Mouse (Mus musculus) liver, embryonic 16.5 days (tissue): Measurements from ENCODE around the gene BC067074. TPM values are rescaled to one million over a fixed set of nuclear protein-coding genes. Genes with fewer than 3 reads are reported as not detected.
"Not testable (repeated sequence)": the region's sequence is repeated elsewhere in the genome, so short reads cannot be mapped to it uniquely, and the experiment has no call there.

Experiments
- ATAC-seq: fragments of 200-750 bp; cut with Nextera tagmentation; 2 replicates; pipeline ENCODE4 v1.8.0; 2017; ENCODE audit warnings: low read depth, mild to moderate bottlenecking, moderate number of reproducible peaks, moderate library complexity
- H3K27ac ChIP-seq: fragments of 300-500 bp; sonication (generic); 2 replicates; pipeline ENCODE4 v1.5.1; 2014; ENCODE audit warnings: mild to moderate bottlenecking, low read length
- H3K27me3 ChIP-seq: fragments of 300-500 bp; sonication (generic); 2 replicates; pipeline ENCODE4 v1.6.1; 2014; ENCODE audit warnings: low read depth, low read length, mixed read lengths; ENCODE audit not compliant: control insufficient read depth, insufficient read depth
- H3K36me3 ChIP-seq: fragments of 300-500 bp; sonication (generic); 2 replicates; pipeline ENCODE4 v1.6.1; 2014; ENCODE audit warnings: mild to moderate bottlenecking; ENCODE audit not compliant: control insufficient read depth, insufficient read depth
- H3K4me1 ChIP-seq: fragments of 300-500 bp; sonication (generic); 2 replicates; pipeline ENCODE4 v1.6.1; 2014; ENCODE audit warnings: low read depth, low read length, mixed read lengths; ENCODE audit not compliant: control insufficient read depth
- H3K4me2 ChIP-seq: fragments of 300-500 bp; sonication (generic); 2 replicates; pipeline ENCODE4 v1.6.1; 2014; ENCODE audit warnings: low read depth, low read length, mixed read lengths
- H3K4me3 ChIP-seq: fragments of 300-500 bp; sonication (generic); 2 replicates; pipeline ENCODE4 v1.5.1; 2014; ENCODE audit warnings: low read depth, mild to moderate bottlenecking, low read length
- H3K9ac ChIP-seq: fragments of 300-500 bp; sonication (generic); 2 replicates; pipeline ENCODE4 v1.6.1; 2014; ENCODE audit warnings: low read depth, low read length
- H3K9me3 ChIP-seq: fragments of 300-500 bp; sonication (generic); replicated peaks from 2 replicates; pipeline ENCODE4 v1.6.1; 2016; ENCODE audit warnings: low read length; ENCODE audit not compliant: control insufficient read depth
- WGBS: fragments of 180-500 bp; shearing (Covaris S2); extraction: QIAGEN DNeasy Blood & Tissue Kit; methylation state at CpG from one replicate; pipeline ENCODE4 v1.1.7; 2014; ENCODE audit not compliant: insufficient replicate concordance; 5-methylcytosine and 5-hydroxymethylcytosine counted together
- polyA plus RNA-seq: library from polyadenylated mRNA; unstranded; fragments of >200 nt; fragmentation: Nextera tagmentation; extraction: Ambion mirVana; gene quantifications from 2 replicates; pipeline ENCODE4 v1.2.1, GENCODE M21; 2015

BC067074 gene
- polyA plus RNA-seq, result 0.18 and 0.20 TPM in 2 replicates

GRCm38 (mm10) chr13:113292975-113293706 lies at the start of gene BC067074:
Gene BC067074 (plus strand): TSS chr13:113293159.
- no peaks in the 10 kb centered on the region for H3K4me1 ChIP-seq
- no peak within 1 kb of the TSS for H3K27ac ChIP-seq
- peak within 1 kb of the TSS; percentile 64 for H3K4me2 ChIP-seq
- peak within 1 kb of the TSS; percentile 52 for H3K4me3 ChIP-seq
- H3K36me3 ChIP-seq, result no peaks in the 10 kb centered on the region
- H3K27me3 ChIP-seq, result peaks cover 28% of the 10 kb centered on the region
- 0 out of 2 replicates have a peak, but pooled peaks have one; percentile 16 for ATAC-seq
- 1% methylated on average over 57 of the region's 75 CpGs for WGBS
- no peaks in the 10 kb centered on the region for H3K9me3 ChIP-seq
- H3K9ac ChIP-seq, result peak within 1 kb of the TSS; percentile 45; the same call in 1 of the 2 replicates

GRCm38 (mm10) chr13:113245025-113245424 lies 47.9 kb upstream of the BC067074 start:
- H3K36me3 ChIP-seq, result no peaks in the 10 kb centered on the region
- no peaks in the 10 kb centered on the region for H3K27me3 ChIP-seq
- no peaks in the 10 kb centered on the region for H3K4me1 ChIP-seq
- 55% methylated on average over 8 of the region's 8 CpGs for WGBS
- H3K9ac ChIP-seq, result no peak overlapping the region
- H3K27ac ChIP-seq, result no peak overlapping the region
- no peak overlapping the region for H3K4me3 ChIP-seq
- no peak overlapping the region for H3K4me2 ChIP-seq
- H3K9me3 ChIP-seq, result no peaks in the 10 kb centered on the region
- no peak for ATAC-seq

- H3K36me3 ChIP-seq, H3K9ac ChIP-seq, H3K4me2 ChIP-seq, H3K27me3 ChIP-seq, H3K27ac ChIP-seq, H3K4me1 ChIP-seq, ATAC-seq, H3K4me3 ChIP-seq, H3K9me3 ChIP-seq: not testable (repeated sequence)
- 76% methylated on average over 7 of the region's 7 CpGs for WGBS
Observed at GRCm38 (mm10) chr13:113252580-113252979, 40.4 kb upstream of the BC067074 start.

GRCm38 (mm10) chr13:113256766-113257165 lies 36.2 kb upstream of the BC067074 start:
- ATAC-seq, result no peak
- no peak overlapping the region for H3K27ac ChIP-seq
- no peak overlapping the region for H3K9ac ChIP-seq
- no peaks in the 10 kb centered on the region for H3K36me3 ChIP-seq
- H3K27me3 ChIP-seq, result no peaks in the 10 kb centered on the region
- H3K4me2 ChIP-seq, result no peak overlapping the region
- 55% methylated on average over 2 of the region's 2 CpGs for WGBS
- no peak overlapping the region for H3K4me3 ChIP-seq
- H3K9me3 ChIP-seq, result no peaks in the 10 kb centered on the region
- no peaks in the 10 kb centered on the region for H3K4me1 ChIP-seq

GRCm38 (mm10) chr13:113257190-113257589 lies 35.8 kb upstream of the BC067074 start:
- no peak overlapping the region for H3K27ac ChIP-seq
- H3K4me3 ChIP-seq, result no peak overlapping the region
- H3K9me3 ChIP-seq, result no peaks in the 10 kb centered on the region

GRCm38 (mm10) chr13:113259237-113259636 lies 33.7 kb upstream of the BC067074 start:
- ATAC-seq, result no peak
- H3K27ac ChIP-seq, result no peak overlapping the region
- no peak overlapping the region for H3K4me3 ChIP-seq
- H3K36me3 ChIP-seq, result no peaks in the 10 kb centered on the region
- H3K9ac ChIP-seq, result no peak overlapping the region
- H3K27me3 ChIP-seq, result no peaks in the 10 kb centered on the region
- H3K4me1 ChIP-seq, result no peaks in the 10 kb centered on the region
- H3K9me3 ChIP-seq, result no peaks in the 10 kb centered on the region
- no peak overlapping the region for H3K4me2 ChIP-seq
- 67% methylated on average over 5 of the region's 5 CpGs for WGBS

More at GRCm38 (mm10) chr13:113257190-113257589, 35.8 kb upstream of the BC067074 start:
- WGBS, result 37% methylated on average over 5 of the region's 5 CpGs
- H3K4me1 ChIP-seq, result no peaks in the 10 kb centered on the region
- no peak overlapping the region for H3K4me2 ChIP-seq
- no peaks in the 10 kb centered on the region for H3K36me3 ChIP-seq
- ATAC-seq, result no peak
- H3K27me3 ChIP-seq, result no peaks in the 10 kb centered on the region
- H3K9ac ChIP-seq, result no peak overlapping the region

- Histone ChIP-seq H3K4me2 (no peak overlapping the region), H3K9ac (no peak overlapping the region), H3K27ac (no peak overlapping the region), H3K4me3 (no peak overlapping the region), H3K9me3 (no peaks in the 10 kb centered on the region), H3K4me1 (no peaks in the 10 kb centered on the region), H3K36me3 (no peaks in the 10 kb centered on the region), H3K27me3 (no peaks in the 10 kb centered on the region; the same call in 1 of the 2 replicates)
- WGBS, result 46% methylated on average over 12 of the region's 12 CpGs
- ATAC-seq, result no peak
Observed at GRCm38 (mm10) chr13:113262822-113263221, 30.1 kb upstream of the BC067074 start.

GRCm38 (mm10) chr13:113265257-113265656 lies 27.7 kb upstream of the BC067074 start:
- H3K4me1 ChIP-seq, result no peaks in the 10 kb centered on the region
- 19% methylated on average over 13 of the region's 13 CpGs for WGBS
- H3K36me3 ChIP-seq, result no peaks in the 10 kb centered on the region
- no peak overlapping the region for H3K4me2 ChIP-seq
- no peak overlapping the region for H3K9ac ChIP-seq
- H3K9me3 ChIP-seq, result no peaks in the 10 kb centered on the region
- no peak overlapping the region for H3K27ac ChIP-seq
- no peak overlapping the region for H3K4me3 ChIP-seq
- no peak for ATAC-seq
- H3K27me3 ChIP-seq, result no peaks in the 10 kb centered on the region; the same call in 1 of the 2 replicates

- WGBS, result 18% methylated on average over 9 of the region's 9 CpGs
- no peaks in the 10 kb centered on the region; the same call in 1 of the 2 replicates for H3K27me3 ChIP-seq
- H3K9me3 ChIP-seq, result no peaks in the 10 kb centered on the region
- H3K36me3 ChIP-seq, result no peaks in the 10 kb centered on the region
- H3K4me1 ChIP-seq, result no peaks in the 10 kb centered on the region
- no peak overlapping the region for H3K4me2 ChIP-seq
- no peak overlapping the region for H3K4me3 ChIP-seq
- H3K27ac ChIP-seq, result no peak overlapping the region
- H3K9ac ChIP-seq, result no peak overlapping the region
- no peak for ATAC-seq
Observed at GRCm38 (mm10) chr13:113266495-113266951, 26.4 kb upstream of the BC067074 start.
